Mouse (Mus musculus): ENCODE data around the gene Pptc7. TPM values are rescaled to one million over a fixed set of nuclear protein-coding genes. Genes with fewer than 3 reads are reported as not detected.

Pptc7 gene
- polyA plus RNA-seq, 1 experiment from 2014 or later = 12.3 TPM

DNA sequence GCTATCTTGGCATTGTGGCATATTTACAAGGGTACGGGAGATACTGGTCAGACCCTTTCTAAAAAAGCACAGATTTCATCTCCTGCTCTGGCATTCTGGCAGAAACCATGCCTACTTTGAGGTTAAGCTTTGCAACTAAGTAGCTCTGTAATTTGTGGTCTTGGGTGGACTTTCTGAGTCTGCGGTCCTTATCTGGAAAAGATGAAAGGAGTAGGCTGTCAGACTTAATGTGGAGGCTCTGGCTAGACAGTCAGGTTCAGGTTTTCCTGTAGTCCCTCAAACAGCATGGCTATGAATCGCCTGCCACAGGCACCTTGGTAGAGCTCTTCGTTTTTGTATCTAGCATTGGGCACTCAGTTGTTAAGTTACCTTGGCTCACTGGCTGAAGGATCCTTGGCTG lies 2.9 kb downstream of the Pptc7 start:
- Histone ChIP-seq H3K9ac (ENCODE audit: low read depth, low read length) (no peak overlapping the region), H3K27me3 (ENCODE audit: control insufficient read depth, insufficient read depth, low read length) (no peaks in the 10 kb centered on the region), H3K9me3 (replicated peaks; ENCODE audit: control insufficient read depth, low read length) (no peaks in the 10 kb centered on the region), H3K4me3 (ENCODE audit: low read depth, low read length) (no peak overlapping the region), H3K27ac (ENCODE audit: low read depth, low read length) (no peak overlapping the region), H3K4me1 (ENCODE audit: control insufficient read depth, insufficient read depth, low read length) (peaks cover 29% of the 10 kb centered on the region), H3K36me3 (ENCODE audit: control insufficient read depth, insufficient read depth, low read length) (no peaks in the 10 kb centered on the region), H3K4me2 (no peak overlapping the region)
- ATAC-seq (replicated peaks; ENCODE audit: insufficient number of reproducible peaks, low FRiP score, low TSS enrichment) = no peak
- 71% methylated on average over 4 of the region's 4 CpGs for WGBS (ENCODE audit: insufficient replicate concordance)

DNA sequence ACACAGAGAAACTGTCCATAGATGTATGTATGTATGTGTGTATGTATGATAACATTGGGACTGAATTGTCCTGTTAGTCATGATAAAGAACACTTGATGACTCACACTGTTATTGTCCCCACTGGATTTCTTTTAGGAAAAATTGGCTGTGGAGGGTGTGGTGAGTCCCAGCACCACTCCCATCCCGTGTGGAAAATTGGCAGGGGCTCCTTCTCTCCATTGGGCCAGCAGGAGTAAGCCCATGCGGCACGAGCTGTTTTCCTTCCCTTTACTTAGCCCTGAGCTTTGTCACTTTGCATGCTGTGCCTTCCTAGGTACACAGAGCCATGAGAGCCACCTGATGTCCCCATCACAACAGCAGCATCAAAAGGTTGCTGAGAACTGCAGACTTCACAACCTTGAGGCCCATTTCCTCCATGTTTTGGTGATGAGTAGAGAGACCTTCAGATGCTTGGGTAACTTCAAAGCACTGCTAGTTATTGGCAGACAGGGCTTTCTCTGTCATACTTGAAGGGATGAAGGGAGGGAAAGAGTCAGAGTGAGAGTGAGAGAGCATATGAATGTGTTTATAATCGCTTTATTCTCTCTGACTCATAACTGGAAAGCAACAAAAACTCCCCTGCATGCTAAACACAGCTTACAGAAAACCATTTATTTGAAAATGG lies 4.1 kb downstream of the Pptc7 start:
- no peaks in the 10 kb centered on the region for H3K27me3 ChIP-seq (ENCODE audit: control insufficient read depth, insufficient read depth, low read length)
- no peak overlapping the region for H3K4me2 ChIP-seq
- H3K9me3 ChIP-seq (replicated peaks; ENCODE audit: control insufficient read depth, low read length) = no peaks in the 10 kb centered on the region
- H3K4me1 ChIP-seq (ENCODE audit: control insufficient read depth, insufficient read depth, low read length) = peaks cover 41% of the 10 kb centered on the region
- no peak for ATAC-seq (replicated peaks; ENCODE audit: insufficient number of reproducible peaks, low FRiP score, low TSS enrichment)
- 81% methylated on average over 4 of the region's 4 CpGs for WGBS (ENCODE audit: insufficient replicate concordance)
- no peaks in the 10 kb centered on the region; the same call in 1 of the 2 replicates for H3K36me3 ChIP-seq (ENCODE audit: control insufficient read depth, insufficient read depth, low read length)
- H3K4me3 ChIP-seq (ENCODE audit: low read depth, low read length) = no peak overlapping the region
- H3K27ac ChIP-seq (ENCODE audit: low read depth, low read length) = no peak overlapping the region
- no peak overlapping the region for H3K9ac ChIP-seq (ENCODE audit: low read depth, low read length)

DNA sequence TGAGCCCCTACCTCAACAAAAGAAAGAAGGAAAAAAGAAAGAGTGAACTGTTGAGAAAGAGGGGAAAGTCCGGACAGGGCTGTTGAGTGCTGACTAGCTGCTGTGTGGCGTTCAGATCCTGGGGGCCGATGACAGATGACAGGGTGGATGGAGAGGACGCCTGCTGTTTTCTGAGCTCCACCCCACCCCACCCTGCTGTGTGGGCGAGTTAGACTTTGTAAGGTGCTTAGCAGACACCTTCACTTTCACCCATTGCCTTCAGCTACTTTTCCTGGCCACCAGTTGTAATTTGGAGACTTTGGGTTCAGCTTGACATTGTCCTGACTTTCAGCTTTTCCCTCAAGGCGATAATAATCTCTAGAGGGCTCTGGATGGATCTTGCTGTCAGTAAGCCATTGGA lies 7.0 kb downstream of the Pptc7 start:
- Histone ChIP-seq H3K4me2 (no peak overlapping the region), H3K9me3 (replicated peaks; ENCODE audit: control insufficient read depth, low read length) (no peaks in the 10 kb centered on the region), H3K9ac (ENCODE audit: low read depth, low read length) (peak overlapping the region; percentile 40; the same call in 1 of the 2 replicates), H3K27ac (ENCODE audit: low read depth, low read length) (no peak overlapping the region; the same call in 1 of the 2 replicates), H3K36me3 (ENCODE audit: control insufficient read depth, insufficient read depth, low read length) (no peaks in the 10 kb centered on the region; the same call in 1 of the 2 replicates), H3K4me3 (ENCODE audit: low read depth, low read length) (no peak overlapping the region), H3K4me1 (ENCODE audit: control insufficient read depth, insufficient read depth, low read length) (peaks cover 45% of the 10 kb centered on the region), H3K27me3 (ENCODE audit: control insufficient read depth, insufficient read depth, low read length) (no peaks in the 10 kb centered on the region)
- no peak for ATAC-seq (replicated peaks; ENCODE audit: insufficient number of reproducible peaks, low FRiP score, low TSS enrichment)
- WGBS (ENCODE audit: insufficient replicate concordance) = 31% methylated on average over 6 of the region's 6 CpGs

DNA sequence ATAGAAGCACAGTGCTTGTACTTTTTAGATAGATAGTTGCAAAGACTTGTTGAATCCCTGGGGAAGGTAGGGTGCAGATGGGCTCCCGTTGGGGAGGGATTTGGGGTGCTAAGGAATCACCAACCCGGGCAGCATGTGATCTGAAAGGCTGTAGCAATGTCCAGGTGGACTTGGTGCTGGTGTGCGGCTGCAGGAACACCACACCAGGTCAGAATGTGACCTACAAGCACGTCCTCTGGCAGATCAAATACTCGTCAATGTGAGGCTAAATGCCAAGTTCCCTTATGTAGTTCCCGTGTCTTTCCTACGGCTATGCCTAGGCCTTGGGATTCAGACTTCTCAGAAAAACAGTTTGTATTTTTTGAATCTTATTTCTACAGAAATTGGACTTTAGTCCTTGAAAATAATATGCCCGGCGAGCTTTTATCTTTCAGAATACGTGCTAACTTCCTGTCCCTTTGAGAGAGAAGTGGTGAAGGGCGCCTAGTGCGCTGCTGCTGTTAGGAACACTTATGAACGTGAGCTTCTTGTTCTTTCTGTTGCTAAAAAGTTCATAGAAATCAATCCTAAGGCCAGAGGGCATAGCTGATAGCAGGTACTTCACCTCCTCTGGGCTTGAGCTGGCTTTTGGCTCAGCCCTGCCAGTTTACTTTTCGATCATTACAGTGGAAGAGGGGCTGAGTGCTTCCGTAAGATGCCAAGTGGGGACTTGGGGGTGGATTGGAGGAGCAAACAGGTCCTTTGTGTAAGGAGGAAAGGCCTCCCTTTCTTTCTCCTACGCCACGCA lies 7.6 kb downstream of the Pptc7 start:
- no peak overlapping the region for H3K4me3 ChIP-seq (ENCODE audit: low read depth, low read length)
- peaks cover 43% of the 10 kb centered on the region for H3K4me1 ChIP-seq (ENCODE audit: control insufficient read depth, insufficient read depth, low read length)
- no peak overlapping the region; the same call in 1 of the 2 replicates for H3K9ac ChIP-seq (ENCODE audit: low read depth, low read length)
- H3K27ac ChIP-seq (ENCODE audit: low read depth, low read length) = no peak overlapping the region; the same call in 1 of the 2 replicates
- H3K27me3 ChIP-seq (ENCODE audit: control insufficient read depth, insufficient read depth, low read length) = no peaks in the 10 kb centered on the region
- no peak for ATAC-seq (replicated peaks; ENCODE audit: insufficient number of reproducible peaks, low FRiP score, low TSS enrichment)
- H3K9me3 ChIP-seq (replicated peaks; ENCODE audit: control insufficient read depth, low read length) = no peaks in the 10 kb centered on the region
- 68% methylated on average over 17 of the region's 17 CpGs for WGBS (ENCODE audit: insufficient replicate concordance)
- H3K36me3 ChIP-seq (ENCODE audit: control insufficient read depth, insufficient read depth, low read length) = no peaks in the 10 kb centered on the region; the same call in 1 of the 2 replicates
- no peak overlapping the region for H3K4me2 ChIP-seq

DNA sequence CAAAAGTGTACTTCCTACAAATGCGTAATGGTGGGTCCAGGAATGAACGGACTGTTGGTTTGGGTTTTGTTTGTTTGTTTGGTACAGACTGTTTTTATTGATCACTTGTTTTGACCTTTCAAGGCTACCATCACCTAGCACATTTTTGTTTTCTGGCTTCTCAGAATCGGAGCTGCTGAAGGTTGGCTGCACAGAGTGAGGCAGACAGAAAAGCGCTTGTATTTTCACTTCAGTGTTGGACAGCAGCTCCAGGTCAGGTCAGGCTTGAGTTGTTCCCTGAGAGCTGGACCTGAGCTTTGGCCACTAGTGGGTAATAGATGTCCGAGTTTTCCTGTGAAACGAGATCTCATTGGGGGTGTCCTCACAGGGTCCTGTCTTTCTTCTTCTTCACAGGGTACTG lies 9.0 kb downstream of the Pptc7 start:
- Histone ChIP-seq H3K4me1 (ENCODE audit: control insufficient read depth, insufficient read depth, low read length) (peaks cover 35% of the 10 kb centered on the region), H3K9me3 (replicated peaks; ENCODE audit: control insufficient read depth, low read length) (no peaks in the 10 kb centered on the region), H3K4me3 (ENCODE audit: low read depth, low read length) (no peak overlapping the region), H3K27ac (ENCODE audit: low read depth, low read length) (no peak overlapping the region), H3K36me3 (ENCODE audit: control insufficient read depth, insufficient read depth, low read length) (no peaks in the 10 kb centered on the region; the same call in 1 of the 2 replicates), H3K4me2 (no peak overlapping the region), H3K9ac (ENCODE audit: low read depth, low read length) (no peak overlapping the region), H3K27me3 (ENCODE audit: control insufficient read depth, insufficient read depth, low read length) (no peaks in the 10 kb centered on the region)
- WGBS (ENCODE audit: insufficient replicate concordance) = 60% methylated on average over 6 of the region's 6 CpGs
- ATAC-seq (replicated peaks; ENCODE audit: insufficient number of reproducible peaks, low FRiP score, low TSS enrichment) = no peak

DNA sequence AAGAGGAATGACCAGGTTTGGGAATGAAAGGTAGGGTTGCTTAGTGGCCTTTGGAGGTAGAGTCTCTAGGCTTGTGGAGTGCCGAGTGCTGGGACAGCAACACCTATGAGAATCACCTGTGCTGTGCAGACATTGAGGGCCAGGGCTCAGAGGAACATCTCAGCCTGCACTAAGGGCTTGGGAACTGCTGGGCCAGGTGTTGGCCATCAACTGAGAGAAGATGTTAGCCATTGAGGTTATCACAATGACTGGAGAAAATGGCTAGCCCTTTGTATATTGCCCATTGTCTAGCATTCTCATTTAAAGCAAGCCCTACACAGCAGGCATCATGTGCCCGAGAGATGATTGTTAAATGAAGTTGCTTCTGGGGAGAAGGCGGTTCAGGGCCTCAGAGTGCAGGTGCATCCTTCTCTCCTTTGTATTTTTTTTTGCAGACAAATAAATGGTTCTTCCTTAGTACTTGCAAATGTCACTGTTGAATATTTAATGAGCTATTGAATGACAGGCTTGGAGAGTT lies 10.1 kb downstream of the Pptc7 start:
- Histone ChIP-seq H3K9ac (ENCODE audit: low read depth, low read length) (no peak overlapping the region), H3K4me2 (no peak overlapping the region), H3K27ac (ENCODE audit: low read depth, low read length) (no peak overlapping the region), H3K9me3 (replicated peaks; ENCODE audit: control insufficient read depth, low read length) (no peaks in the 10 kb centered on the region), H3K4me1 (ENCODE audit: control insufficient read depth, insufficient read depth, low read length) (peaks cover 35% of the 10 kb centered on the region), H3K4me3 (ENCODE audit: low read depth, low read length) (no peak overlapping the region), H3K36me3 (ENCODE audit: control insufficient read depth, insufficient read depth, low read length) (no peaks in the 10 kb centered on the region; the same call in 1 of the 2 replicates), H3K27me3 (ENCODE audit: control insufficient read depth, insufficient read depth, low read length) (no peaks in the 10 kb centered on the region)
- no peak for ATAC-seq (replicated peaks; ENCODE audit: insufficient number of reproducible peaks, low FRiP score, low TSS enrichment)
- 89% methylated on average over 3 of the region's 3 CpGs for WGBS (ENCODE audit: insufficient replicate concordance)

DNA sequence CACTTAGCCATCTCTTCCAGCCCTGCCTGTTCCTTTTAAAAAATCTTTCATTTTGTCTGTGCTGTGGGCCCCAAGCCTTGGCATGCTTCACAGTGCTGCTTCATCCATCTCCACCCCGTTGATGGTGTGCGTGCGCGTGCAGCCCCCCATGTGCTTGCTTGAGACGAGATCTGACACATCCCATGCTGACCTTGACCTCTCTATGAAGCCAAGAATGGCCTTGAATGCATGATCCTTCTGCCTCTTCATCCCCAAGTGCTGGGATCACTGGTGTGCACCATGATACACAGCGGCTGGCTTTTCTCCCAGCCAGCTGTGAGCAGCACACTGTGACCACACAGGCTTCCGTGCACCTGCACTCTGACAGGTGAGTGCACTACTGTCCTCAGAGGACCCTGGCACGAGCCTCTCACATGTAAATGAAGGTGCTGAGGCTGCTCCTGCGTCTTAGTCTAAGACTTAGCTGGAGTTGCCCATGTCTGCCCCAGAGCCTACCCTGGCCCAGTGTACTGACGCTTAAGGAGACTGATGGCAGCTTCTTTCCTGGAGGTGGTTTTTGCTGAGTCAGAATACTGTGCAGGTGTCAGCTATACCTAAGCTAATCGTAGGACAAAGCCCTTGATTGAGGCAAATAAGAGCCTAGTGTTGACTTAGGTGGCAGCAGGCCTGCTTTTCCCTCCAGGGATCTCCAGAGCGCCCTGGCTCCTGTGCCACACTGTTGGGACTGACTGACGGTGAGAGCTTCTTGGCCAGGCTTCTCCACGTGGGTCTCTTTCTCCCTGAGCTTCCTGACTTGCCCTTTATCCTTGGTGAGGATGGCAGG lies 11.2 kb downstream of the Pptc7 start:
- Histone ChIP-seq H3K4me1 (ENCODE audit: control insufficient read depth, insufficient read depth, low read length) (peaks cover 35% of the 10 kb centered on the region), H3K27me3 (ENCODE audit: control insufficient read depth, insufficient read depth, low read length) (no peaks in the 10 kb centered on the region), H3K36me3 (ENCODE audit: control insufficient read depth, insufficient read depth, low read length) (no peaks in the 10 kb centered on the region; the same call in 1 of the 2 replicates), H3K4me3 (ENCODE audit: low read depth, low read length) (no peak overlapping the region), H3K4me2 (no peak overlapping the region), H3K9me3 (replicated peaks; ENCODE audit: control insufficient read depth, low read length) (no peaks in the 10 kb centered on the region), H3K27ac (ENCODE audit: low read depth, low read length) (no peak overlapping the region), H3K9ac (ENCODE audit: low read depth, low read length) (no peak overlapping the region)
- 82% methylated on average over 14 of the region's 14 CpGs for WGBS (ENCODE audit: insufficient replicate concordance)
- ATAC-seq (replicated peaks; ENCODE audit: insufficient number of reproducible peaks, low FRiP score, low TSS enrichment) = no peak

DNA sequence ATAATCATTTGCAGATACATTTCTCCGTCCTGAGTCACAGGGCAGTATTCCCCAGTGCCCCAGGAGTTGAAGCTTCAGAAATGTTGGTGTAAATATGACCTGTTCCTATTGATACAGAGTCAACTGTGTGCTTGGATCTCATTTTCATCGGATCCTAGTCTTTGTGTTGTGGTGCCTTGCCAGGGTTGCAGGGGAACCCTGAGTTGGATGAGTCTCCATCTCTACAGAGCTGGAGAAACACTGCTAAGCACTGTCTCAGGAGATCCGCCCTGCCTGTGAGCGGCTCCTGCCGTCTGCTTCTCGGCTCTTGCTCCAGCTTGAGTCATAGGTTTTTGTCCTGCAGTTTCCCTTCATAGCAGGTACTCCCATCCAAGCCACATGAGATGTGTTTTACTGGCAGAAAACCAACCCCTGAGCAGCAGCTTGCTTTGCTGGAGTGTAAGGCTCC lies 15.9 kb downstream of the Pptc7 start:
- H3K27ac ChIP-seq (ENCODE audit: low read depth, low read length) = no peak overlapping the region
- no peak overlapping the region for H3K4me3 ChIP-seq (ENCODE audit: low read depth, low read length)
- no peak overlapping the region for H3K4me2 ChIP-seq
- H3K36me3 ChIP-seq (ENCODE audit: control insufficient read depth, insufficient read depth, low read length) = no peaks in the 10 kb centered on the region
- 86% methylated on average over 6 of the region's 6 CpGs for whole genome bisulfite sequencing (ENCODE audit: insufficient replicate concordance)
- no peak for ATAC-seq (replicated peaks; ENCODE audit: insufficient number of reproducible peaks, low FRiP score, low TSS enrichment)
- no peaks in the 10 kb centered on the region for H3K27me3 ChIP-seq (ENCODE audit: control insufficient read depth, insufficient read depth, low read length)
- H3K9me3 ChIP-seq (replicated peaks; ENCODE audit: control insufficient read depth, low read length) = no peaks in the 10 kb centered on the region
- peaks cover 19% of the 10 kb centered on the region for H3K4me1 ChIP-seq (ENCODE audit: control insufficient read depth, insufficient read depth, low read length)
- H3K9ac ChIP-seq (ENCODE audit: low read depth, low read length) = no peak overlapping the region
